Mouse (Mus musculus) embryo, embryonic 10.5 days (tissue): ENCODE measurements at regions not wholly inside any gene's neighbourhood (a gene's known extent, or its start where the extent isn't known, plus 50 kb on each side); places are given as distances from the start of the nearest gene placed in this dataset.
"Not testable (repeated sequence)": the region's sequence is repeated elsewhere in the genome, so short reads cannot be mapped to it uniquely, and the experiment has no call there.

ENCODE experiments used
- DNase-seq: peaks from one replicate; pipeline ENCODE4 v3.0.0-alpha.2; 2015; ENCODE audit warnings: low spot score

GRCm38 (mm10) chr14:114001377-114001776 is 687.0 kb downstream of the Tpm3-rs7 start:
- no peak for DNase-seq

- no peak for DNase-seq
These were observed 688.0 kb downstream of the Tpm3-rs7 start for GRCm38 (mm10) chr14:114002420-114002819.

- DNase-seq = no peak
These were observed 722.7 kb downstream of the Tpm3-rs7 start for GRCm38 (mm10) chr14:114037063-114037462.

- DNase-seq = no peak
These were observed 724.4 kb downstream of the Tpm3-rs7 start for GRCm38 (mm10) chr14:114038611-114039312.

- no peak for DNase-seq
These were observed 739.3 kb downstream of the Tpm3-rs7 start for GRCm38 (mm10) chr14:114053558-114054235.

- no peak for DNase-seq
These were observed 746.9 kb downstream of the Tpm3-rs7 start for GRCm38 (mm10) chr14:114061347-114061746.

GRCm38 (mm10) chr14:114062582-114062981 is 748.2 kb downstream of the Tpm3-rs7 start:
- peak; percentile 59 for DNase-seq

- DNase-seq = no peak
These were observed 758.8 kb downstream of the Tpm3-rs7 start for GRCm38 (mm10) chr14:114073236-114073635.

GRCm38 (mm10) chr14:114074011-114074410 is 759.6 kb downstream of the Tpm3-rs7 start:
- DNase-seq = no peak

GRCm38 (mm10) chr14:114106786-114107185 is 792.4 kb downstream of the Tpm3-rs7 start:
- DNase-seq = no peak

- DNase-seq = no peak
These were observed 814.1 kb downstream of the Tpm3-rs7 start for GRCm38 (mm10) chr14:114128491-114128890.

GRCm38 (mm10) chr14:114166005-114166404 is 851.6 kb downstream of the Tpm3-rs7 start:
- DNase-seq = peak; percentile 5

GRCm38 (mm10) chr14:114215609-114216008 is 876.4 kb upstream of the Gpc5 start:
- DNase-seq = no peak

- no peak for DNase-seq
These were observed 871.1 kb upstream of the Gpc5 start for GRCm38 (mm10) chr14:114220868-114221267.

GRCm38 (mm10) chr14:114230711-114231110 is 861.3 kb upstream of the Gpc5 start:
- no peak for DNase-seq

GRCm38 (mm10) chr14:114255037-114255436 is 837.0 kb upstream of the Gpc5 start:
- no peak for DNase-seq

GRCm38 (mm10) chr14:114261657-114262056 is 830.4 kb upstream of the Gpc5 start:
- no peak for DNase-seq

- DNase-seq = no peak
These were observed 791.4 kb upstream of the Gpc5 start for GRCm38 (mm10) chr14:114300611-114301010.

- DNase-seq = no peak
These were observed 784.5 kb upstream of the Gpc5 start for GRCm38 (mm10) chr14:114307479-114307878.

- no peak for DNase-seq
These were observed 759.4 kb upstream of the Gpc5 start for GRCm38 (mm10) chr14:114332662-114333061.

- DNase-seq = no peak
These were observed 742.7 kb upstream of the Gpc5 start for GRCm38 (mm10) chr14:114349345-114349744.

GRCm38 (mm10) chr14:114349816-114350215 is 742.2 kb upstream of the Gpc5 start:
- not testable (repeated sequence) for DNase-seq

- no peak for DNase-seq
These were observed 739.7 kb upstream of the Gpc5 start for GRCm38 (mm10) chr14:114352307-114352706.

GRCm38 (mm10) chr14:114374847-114375246 is 717.2 kb upstream of the Gpc5 start:
- no peak for DNase-seq
